Mouse (Mus musculus): Measurements from ENCODE around the gene Mybbp1a. TPM values are rescaled to one million over a fixed set of nuclear protein-coding genes. Genes with fewer than 3 reads are reported as not detected.

The Mybbp1a gene
- total RNA-seq, 4 experiments from 2014 or later: 54.6 to 66.0 (median 57.1) TPM

Other genes with a start within 250 kb of the Mybbp1a start
- gene Gm43951, start 234.5 kb upstream of the Mybbp1a start, total RNA-seq (2022): under 1 TPM in 1 of 4 experiments, not detected in 3; 0.16 TPM
- gene 4933427D14Rik, start 233.9 kb upstream of the Mybbp1a start, total RNA-seq (2022): 1 to 10 TPM; 1.0 to 2.6 (median 1.6) TPM
- 10 to 100 TPM; 25.3 to 37.6 (median 29.8) TPM for gene Txndc17, start 233.8 kb upstream of the Mybbp1a start, total RNA-seq (2022)
- 1 to 10 TPM; 5.2 to 7.5 (median 6.5) TPM for gene Med31, start 225.8 kb upstream of the Mybbp1a start, total RNA-seq (2022)
- not detected for gene Slc13a5, start 174.1 kb upstream of the Mybbp1a start, total RNA-seq (2022)
- gene Xaf1, start 139.7 kb upstream of the Mybbp1a start, total RNA-seq (2022): 1 to 10 TPM; 1.4 to 3.4 (median 2.5) TPM
- not detected for gene Fbxo39, start 126.9 kb upstream of the Mybbp1a start, total RNA-seq (2022)
- gene Tekt1, start 78.9 kb upstream of the Mybbp1a start, total RNA-seq (2022): 1 to 10 TPM in 3 of 4 experiments, under 1 TPM in 1; 0.92 to 3.3 (median 2.5) TPM
- gene Smtnl2, start 29.6 kb upstream of the Mybbp1a start, total RNA-seq (2022): 100 to 1,000 TPM; 270 to 439 (median 347) TPM
- 1 to 10 TPM; 1.9 to 5.4 (median 3.8) TPM for gene Ggt6, start 5.8 kb upstream of the Mybbp1a start, total RNA-seq (2022)
- 10 to 100 TPM; 32.1 to 69.6 (median 54.1) TPM for gene Spns2, start 48.5 kb downstream of the Mybbp1a start, total RNA-seq (2022)
- gene Spns3, start 109.2 kb downstream of the Mybbp1a start, total RNA-seq (2022): under 1 TPM in 3 of 4 experiments, not detected in 1; 0.29 to 0.38 (median 0.31) TPM
- gene Ube2g1, start 165.9 kb downstream of the Mybbp1a start, total RNA-seq (2022): 100 to 1,000 TPM in 1 of 4 experiments, 10 to 100 TPM in 3; 76.7 to 101 (median 81.9) TPM
- gene Ankfy1, start 248.7 kb downstream of the Mybbp1a start, total RNA-seq (2022): 1 to 10 TPM; 5.6 to 9.2 (median 8.1) TPM

Measured in gastrocnemius, adult 8-10 months (tissue).